Mouse (Mus musculus) heart, postnatal 0 days (tissue): ENCODE results near the gene Tff2.

Experiments used
- CTCF ChIP-seq: IDR thresholded peaks from 2 replicates; pipeline ENCODE4 v1.5.1; 2016; ENCODE audit warnings: antibody characterized with exemption, control low read depth, low read depth
- EP300 ChIP-seq: IDR thresholded peaks from 2 replicates; pipeline ENCODE4 v1.6.1; 2016; ENCODE audit warnings: antibody characterized with exemption, low read depth

- no peak for TF ChIP-seq CTCF
- TF ChIP-seq EP300, result no peak
These were observed 47.2 kb downstream of the Tff2 start for GRCm38 (mm10) chr17:31096893-31097292.
